Mouse (Mus musculus) retina, adult 2 months (tissue): Measurements from ENCODE around the gene Cep63.

Experiments
- DNase-seq: peaks from one replicate; pipeline ENCODE4 v3.0.0-alpha.2; 2012; ENCODE audit warnings: low read depth, low spot score

The Cep63 gene

GRCm38 (mm10) chr9:102625983-102626838, at the start of gene Cep63, which contains the start of gene Anapc13:
Gene Cep63 (minus strand): TSS chr9:102626534.
Gene Anapc13 (plus strand): TSS chr9:102626296.
- peak; percentile 96 for DNase-seq

- no peak for DNase-seq
These were observed 49.6 kb upstream of the Cep63 start for GRCm38 (mm10) chr9:102675922-102676321.

- DNase-seq = no peak
These were observed 47.0 kb upstream of the Cep63 start for GRCm38 (mm10) chr9:102673381-102673780.

- no peak for DNase-seq
These were observed 42.6 kb upstream of the Cep63 start for GRCm38 (mm10) chr9:102668906-102669305.

- DNase-seq = no peak
These were observed 41.8 kb upstream of the Cep63 start for GRCm38 (mm10) chr9:102668115-102668514.

- no peak for DNase-seq
These were observed 30.2 kb upstream of the Cep63 start for GRCm38 (mm10) chr9:102656355-102657095.

GRCm38 (mm10) chr9:102651199-102651720, 24.9 kb upstream of the Cep63 start:
- DNase-seq = no peak

- no peak for DNase-seq
These were observed 24.3 kb upstream of the Cep63 start for GRCm38 (mm10) chr9:102650637-102651036.

- DNase-seq = no peak
These were observed 23.7 kb upstream of the Cep63 start for GRCm38 (mm10) chr9:102649917-102650527.

- DNase-seq = no peak
These were observed 20.7 kb upstream of the Cep63 start for GRCm38 (mm10) chr9:102647010-102647409.

- no peak for DNase-seq
These were observed 18.9 kb upstream of the Cep63 start for GRCm38 (mm10) chr9:102645119-102645695.

GRCm38 (mm10) chr9:102643486-102644101, 17.3 kb upstream of the Cep63 start:
- no peak for DNase-seq

GRCm38 (mm10) chr9:102643071-102643485, 16.7 kb upstream of the Cep63 start:
- no peak for DNase-seq

GRCm38 (mm10) chr9:102641531-102641930, 15.2 kb upstream of the Cep63 start:
- no peak for DNase-seq

GRCm38 (mm10) chr9:102639510-102639909, 13.2 kb upstream of the Cep63 start:
- DNase-seq = no peak

GRCm38 (mm10) chr9:102638963-102639362, 12.6 kb upstream of the Cep63 start:
- DNase-seq = no peak

GRCm38 (mm10) chr9:102637115-102637514, 10.8 kb upstream of the Cep63 start:
- DNase-seq = no peak

- DNase-seq = peak; percentile 52
These were observed 10.2 kb upstream of the Cep63 start for GRCm38 (mm10) chr9:102636553-102636952.

- no peak for DNase-seq
These were observed 8.1 kb upstream of the Cep63 start for GRCm38 (mm10) chr9:102634453-102634852.

- DNase-seq = peak; percentile 65
These were observed 6.7 kb upstream of the Cep63 start for GRCm38 (mm10) chr9:102632923-102633537.

GRCm38 (mm10) chr9:102632173-102632572, 5.8 kb upstream of the Cep63 start:
- no peak for DNase-seq
